Mouse (Mus musculus): ENCODE results near the gene BC034090.
"Not testable (repeated sequence)": the region's sequence is repeated elsewhere in the genome, so short reads cannot be mapped to it uniquely, and the experiment has no call there.

BC034090 gene

GRCm38 (mm10) chr1:155191671-155192070 is 52.6 kb downstream of the BC034090 start:
- no peak for DNase-seq (ENCODE audit: extremely low spot score)

GRCm38 (mm10) chr1:155191219-155191618 is 53.0 kb downstream of the BC034090 start:
- no peak for DNase-seq (ENCODE audit: extremely low spot score)

- no peak for DNase-seq (ENCODE audit: extremely low spot score)
Observed at GRCm38 (mm10) chr1:155188656-155189055, 55.6 kb downstream of the BC034090 start.

- DNase-seq (ENCODE audit: extremely low spot score): no peak
Observed at GRCm38 (mm10) chr1:155184191-155184590, 60.1 kb downstream of the BC034090 start.

- DNase-seq (ENCODE audit: extremely low spot score): no peak
Observed at GRCm38 (mm10) chr1:155178192-155178924, 65.9 kb downstream of the BC034090 start.

GRCm38 (mm10) chr1:155174424-155174823 is 69.8 kb downstream of the BC034090 start:
- no peak for DNase-seq (ENCODE audit: extremely low spot score)

GRCm38 (mm10) chr1:155173644-155174016 is 70.6 kb downstream of the BC034090 start:
- not testable (repeated sequence) for DNase-seq (ENCODE audit: extremely low spot score)

GRCm38 (mm10) chr1:155172895-155173643 is 71.2 kb downstream of the BC034090 start:
- DNase-seq (ENCODE audit: extremely low spot score): no peak

GRCm38 (mm10) chr1:155169935-155170334 is 74.3 kb downstream of the BC034090 start:
- DNase-seq (ENCODE audit: extremely low spot score): no peak

- DNase-seq (ENCODE audit: extremely low spot score): no peak
Observed at GRCm38 (mm10) chr1:155167453-155167852, 76.8 kb downstream of the BC034090 start.
